In the genomic region with DNA sequence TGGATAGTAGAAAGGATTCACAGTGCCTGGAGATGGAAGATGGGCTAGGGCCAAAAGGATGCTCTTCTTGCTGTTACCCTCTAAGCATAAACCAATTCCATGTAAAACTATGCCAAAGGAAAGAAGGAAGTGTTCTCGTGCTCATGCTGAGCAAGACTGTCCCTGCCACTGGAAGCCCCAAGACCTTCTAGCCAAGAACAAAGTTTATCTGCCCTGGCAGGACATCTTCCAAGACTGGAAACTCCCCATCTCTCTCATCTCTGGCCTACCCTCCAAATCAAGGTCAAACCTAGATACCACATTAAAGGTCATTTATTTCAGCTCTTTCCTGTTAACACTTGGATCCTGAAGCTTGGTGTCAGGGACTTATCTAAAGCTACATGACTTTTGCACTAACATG, we compare ENCODE assay signal across 11 mouse cellular contexts. TPM values are rescaled to one million over a fixed set of nuclear protein-coding genes. Genes with fewer than 3 reads are reported as not detected.
"Had no signal": no experiment of that assay in that cellular context is flagged by ENCODE, and none has a peak within 500 bp of the region (broad histone marks: within the 10 kb centered on the region; RNA-seq: fewer than 3 reads in every experiment).

No protein-coding gene starts in this region.

- DNase-seq: liver, postnatal 0 days; lung, adult 2 months; lung, postnatal 14 days; lung, postnatal 36 days; right cerebral cortex, postnatal 14 days; thymus, adult 2 months; thymus, postnatal 25 days; thymus, postnatal 4 days had no signal

RNA-seq across cellular contexts. Expression of gene Scn3b, which starts 25.8 kb away (rescaled TPM):
- total RNA-seq: megakaryocyte progenitor cell, adult 5-6 weeks; monocyte, adult 5-6 weeks; neutrophil, adult 5-6 weeks had no signal
